Mouse (Mus musculus) gastrocnemius, postnatal 4 days (tissue): Measurements from ENCODE around the gene Zfp1. TPM values are rescaled to one million over a fixed set of nuclear protein-coding genes. Genes with fewer than 3 reads are reported as not detected.

Experiments
- DNase-seq, 2 experiments: peaks; one replicate each; pipeline ENCODE4 v3.0.0; 2021 to 2022; ENCODE audit warnings: low spot score in 2 of 2, mixed read lengths in 2 of 2
- total RNA-seq, 2 experiments: library from RNA; stranded (reverse); gene quantifications; 2 replicates each; pipeline ENCODE4 v1.2.3; 2021

The Zfp1 gene
- total RNA-seq, 2 experiments from 2014 or later = 10.1 to 11.4 TPM

- DNase-seq = no peak
These were observed 15.7 kb downstream of the Zfp1 start for GRCm38 (mm10) chr8:111658819-111659423.

GRCm38 (mm10) chr8:111662473-111662872, 19.3 kb downstream of the Zfp1 start:
- peak; percentile 35 to 73 for DNase-seq

- DNase-seq = no peak
These were observed 23.6 kb downstream of the Zfp1 start for GRCm38 (mm10) chr8:111666751-111667150.

GRCm38 (mm10) chr8:111676237-111676636, 33.0 kb downstream of the Zfp1 start:
- no peak for DNase-seq

- DNase-seq = peak in 1 of 2 experiments; percentile 61
These were observed 34.9 kb downstream of the Zfp1 start for GRCm38 (mm10) chr8:111678111-111678510.

- no peak for DNase-seq
These were observed 35.6 kb downstream of the Zfp1 start for GRCm38 (mm10) chr8:111678848-111679247.

GRCm38 (mm10) chr8:111680423-111681028, 37.3 kb downstream of the Zfp1 start:
- no peak for DNase-seq

GRCm38 (mm10) chr8:111681153-111681552, 38.0 kb downstream of the Zfp1 start:
- DNase-seq = no peak

GRCm38 (mm10) chr8:111682521-111682920, 39.3 kb downstream of the Zfp1 start:
- DNase-seq = no peak

GRCm38 (mm10) chr8:111686881-111687280, 43.7 kb downstream of the Zfp1 start:
- DNase-seq = no peak

GRCm38 (mm10) chr8:111690960-111691445, 47.8 kb downstream of the Zfp1 start, which contains the start of gene Ctrb1:
Gene Ctrb1 (minus strand): TSS chr8:111691010.
- DNase-seq = no peak

GRCm38 (mm10) chr8:111693261-111693741, 50.1 kb downstream of the Zfp1 start:
- no peak for DNase-seq

- no peak for DNase-seq
These were observed 52.2 kb downstream of the Zfp1 start for GRCm38 (mm10) chr8:111695441-111695840.

GRCm38 (mm10) chr8:111697655-111698054, 54.5 kb downstream of the Zfp1 start:
- DNase-seq = no peak

GRCm38 (mm10) chr8:111699035-111699434, 55.8 kb downstream of the Zfp1 start:
- DNase-seq = no peak

- DNase-seq = no peak
These were observed 57.0 kb downstream of the Zfp1 start for GRCm38 (mm10) chr8:111700201-111700600.

- no peak for DNase-seq
These were observed 57.5 kb downstream of the Zfp1 start for GRCm38 (mm10) chr8:111700740-111701139.

GRCm38 (mm10) chr8:111701380-111701779, 58.2 kb downstream of the Zfp1 start:
- DNase-seq = no peak

- DNase-seq = no peak
These were observed 61.4 kb downstream of the Zfp1 start for GRCm38 (mm10) chr8:111704585-111704984.

GRCm38 (mm10) chr8:111705222-111705621, 62.0 kb downstream of the Zfp1 start:
- no peak for DNase-seq

GRCm38 (mm10) chr8:111705699-111706098, 62.5 kb downstream of the Zfp1 start:
- no peak for DNase-seq

GRCm38 (mm10) chr8:111708265-111708664, 65.1 kb downstream of the Zfp1 start:
- DNase-seq = no peak

- DNase-seq = no peak
These were observed 66.0 kb downstream of the Zfp1 start for GRCm38 (mm10) chr8:111709223-111709622.
